Mouse (Mus musculus): Measurements from ENCODE around the gene Olfml2b.

Gene Olfml2b

GRCm38 (mm10) chr1:170695326-170695725 lies 51.0 kb downstream of the Olfml2b start:
- DNase-seq (ENCODE audit: low spot score): no peak

GRCm38 (mm10) chr1:170696996-170697395 lies 52.7 kb downstream of the Olfml2b start:
- DNase-seq (ENCODE audit: low spot score): no peak

DNA sequence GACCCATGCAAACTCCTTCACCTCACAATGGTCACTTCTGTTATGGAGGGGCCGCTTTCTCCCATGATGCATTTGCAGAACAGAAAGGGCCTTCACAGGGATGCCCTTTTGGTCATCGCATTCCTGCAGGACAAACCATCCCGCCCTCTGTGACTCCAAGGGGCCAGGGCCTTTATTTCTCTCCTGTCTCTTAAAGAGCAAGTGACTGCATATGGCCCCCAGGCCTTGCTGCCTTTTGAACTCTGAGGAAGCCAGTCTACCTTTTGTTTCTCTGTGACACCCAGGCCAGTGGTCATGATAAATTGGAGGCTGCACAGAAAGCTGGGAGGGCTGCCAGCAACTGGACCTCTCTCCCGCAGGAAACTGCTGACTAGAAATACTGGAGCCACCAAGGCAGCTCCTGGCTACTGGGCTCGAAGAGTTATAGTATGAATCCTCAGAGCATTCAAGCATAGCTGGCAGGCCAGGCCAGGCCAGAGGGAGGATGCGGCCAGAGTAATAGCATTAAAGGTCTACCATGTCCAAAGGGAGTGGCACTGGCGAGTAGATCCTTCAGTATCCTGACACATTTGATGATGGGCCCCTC lies 53.5 kb downstream of the Olfml2b start:
- DNase-seq (ENCODE audit: low spot score): no peak

GRCm38 (mm10) chr1:170698771-170699170 lies 54.4 kb downstream of the Olfml2b start:
- no peak for DNase-seq (ENCODE audit: low spot score)

DNA sequence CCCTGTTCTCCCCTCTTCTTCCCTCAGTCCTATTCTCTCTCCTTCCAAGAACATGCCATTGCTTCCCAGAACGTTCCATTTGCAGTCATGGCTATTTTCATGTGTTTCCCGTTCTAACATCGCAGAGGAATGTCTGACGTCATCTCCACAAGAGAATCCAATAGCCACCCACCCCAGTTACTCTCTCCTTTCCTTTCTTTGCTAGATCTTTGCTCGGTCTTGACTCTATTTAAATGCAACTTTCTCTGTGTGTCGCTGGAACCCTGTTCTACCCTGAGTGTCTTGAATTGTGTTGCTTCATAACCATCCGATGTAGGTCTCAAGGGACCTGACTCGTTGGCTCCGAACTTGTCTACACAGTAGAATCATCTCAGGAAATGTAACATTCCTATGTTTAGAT lies 55.2 kb downstream of the Olfml2b start:
- no peak for DNase-seq (ENCODE audit: low spot score)

DNA sequence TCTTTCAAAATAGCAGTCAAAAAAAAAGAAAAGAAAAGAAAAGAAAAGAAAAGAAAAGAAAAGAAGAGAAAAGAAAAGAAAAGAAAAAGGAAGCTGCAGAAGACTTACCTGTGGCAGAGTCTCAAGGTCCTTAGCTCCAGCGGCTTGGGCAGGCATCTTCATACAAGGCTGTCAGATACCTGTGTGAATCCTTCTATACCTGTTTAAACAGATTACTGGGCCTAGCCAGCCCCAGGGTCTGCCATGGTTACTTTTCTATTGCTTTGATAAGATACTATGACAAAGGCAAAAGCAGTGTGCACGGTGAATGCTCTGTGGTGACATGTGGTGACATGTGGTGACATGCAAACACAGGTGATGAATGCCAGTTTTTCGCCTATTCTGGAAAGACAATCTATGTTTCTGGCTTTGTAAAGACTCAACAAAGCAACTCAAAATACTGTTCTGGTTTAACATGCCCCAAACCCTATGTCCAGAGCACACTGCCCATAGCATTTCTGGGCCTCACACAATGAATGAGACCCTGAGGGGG lies 56.2 kb downstream of the Olfml2b start:
- no peak for DNase-seq (ENCODE audit: low spot score)

DNA sequence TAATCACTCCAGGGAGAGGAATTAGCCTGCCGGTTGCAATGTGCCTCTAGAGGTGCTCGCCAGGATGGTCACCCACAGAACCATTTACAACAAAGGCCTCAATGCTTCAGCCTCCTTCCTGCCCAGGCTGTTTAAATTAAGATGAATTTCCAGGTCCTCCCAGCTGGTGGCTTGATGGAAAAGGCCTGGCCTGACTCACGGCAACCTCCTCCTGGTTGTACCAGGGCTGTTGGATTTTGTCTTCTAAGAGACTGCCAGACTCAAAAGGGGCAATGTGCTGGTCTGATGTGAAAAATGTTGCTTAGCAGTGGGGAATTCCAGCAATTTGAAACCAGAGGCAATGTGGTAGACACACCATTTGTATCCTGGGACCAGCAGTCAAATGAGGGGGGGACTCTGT lies 56.8 kb downstream of the Olfml2b start:
- no peak for DNase-seq (ENCODE audit: low spot score)

DNA sequence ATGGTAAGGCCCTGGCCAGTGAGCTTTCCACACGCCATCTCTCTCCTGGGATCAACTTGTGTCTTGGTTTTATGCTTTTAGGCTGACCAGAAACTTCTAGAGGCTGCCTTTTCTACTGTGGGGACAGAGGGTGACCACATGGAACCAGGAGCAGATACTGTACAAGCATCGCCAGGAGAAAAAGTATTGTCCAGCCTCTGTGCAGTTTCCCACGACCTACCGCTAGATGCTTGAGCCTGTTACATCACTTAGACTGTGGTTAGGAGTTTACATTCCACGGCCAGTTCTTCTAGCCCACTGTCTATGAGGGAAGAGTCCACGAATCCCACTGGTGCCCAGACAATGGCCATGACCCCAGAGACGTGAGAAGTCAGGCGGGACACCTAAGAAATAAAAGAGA lies 57.2 kb downstream of the Olfml2b start:
- DNase-seq (ENCODE audit: low spot score): no peak

- DNase-seq (ENCODE audit: low spot score): no peak
Measured at GRCm38 (mm10) chr1:170702263-170702662, 57.9 kb downstream of the Olfml2b start.

- no peak for DNase-seq (ENCODE audit: low spot score)
Measured at GRCm38 (mm10) chr1:170702958-170703357, 58.6 kb downstream of the Olfml2b start.

- DNase-seq (ENCODE audit: low spot score): no peak
Measured at GRCm38 (mm10) chr1:170704103-170704502, 59.8 kb downstream of the Olfml2b start.

GRCm38 (mm10) chr1:170704911-170705594 lies 60.7 kb downstream of the Olfml2b start:
- no peak for DNase-seq (ENCODE audit: low spot score)

GRCm38 (mm10) chr1:170706046-170706445 lies 61.7 kb downstream of the Olfml2b start:
- no peak for DNase-seq (ENCODE audit: low spot score)

DNA sequence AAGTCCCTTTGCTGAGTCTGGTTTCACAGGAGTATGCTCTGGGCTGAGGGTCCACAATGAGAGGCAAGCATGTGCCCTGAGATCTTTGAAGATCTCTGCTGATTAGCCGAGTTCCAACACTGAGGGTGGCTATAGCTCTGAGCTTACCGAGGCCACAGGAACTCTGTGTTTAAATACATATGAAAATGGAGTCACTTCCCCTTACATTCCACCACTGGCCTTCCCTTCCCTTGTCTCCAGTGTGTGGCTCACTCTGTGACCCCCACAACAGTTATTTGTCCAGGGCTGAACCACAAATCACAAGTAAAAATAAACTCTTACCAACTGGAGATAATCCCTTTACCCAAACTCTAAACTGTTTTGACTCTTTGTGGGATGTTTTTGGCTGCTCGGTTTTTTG lies 64.7 kb downstream of the Olfml2b start:
- DNase-seq (ENCODE audit: low spot score): no peak

- DNase-seq (ENCODE audit: low spot score): no peak
Measured at GRCm38 (mm10) chr1:170709481-170709880, 65.1 kb downstream of the Olfml2b start.

- DNase-seq (ENCODE audit: low spot score): no peak
Measured at GRCm38 (mm10) chr1:170709969-170710368, 65.6 kb downstream of the Olfml2b start.

DNA sequence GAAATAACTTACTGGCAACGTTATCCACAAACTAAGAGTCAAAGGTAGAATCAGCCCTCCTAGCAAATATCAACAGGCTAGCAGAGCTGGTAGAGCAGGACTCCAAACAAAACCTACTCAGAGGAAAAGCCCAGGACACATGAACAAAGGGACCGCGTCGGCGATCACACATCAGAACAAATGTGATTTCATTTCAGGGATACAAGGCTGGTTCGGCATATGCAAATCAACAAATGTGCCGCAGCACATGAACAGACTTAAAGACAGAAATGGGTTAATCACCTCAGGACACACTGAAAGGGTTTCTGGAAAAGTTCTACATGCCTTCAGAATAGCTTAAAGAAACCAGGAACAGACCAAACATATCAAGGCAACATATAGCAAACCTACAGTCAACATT lies 67.4 kb downstream of the Olfml2b start:
- DNase-seq (ENCODE audit: low spot score): no peak

DNA sequence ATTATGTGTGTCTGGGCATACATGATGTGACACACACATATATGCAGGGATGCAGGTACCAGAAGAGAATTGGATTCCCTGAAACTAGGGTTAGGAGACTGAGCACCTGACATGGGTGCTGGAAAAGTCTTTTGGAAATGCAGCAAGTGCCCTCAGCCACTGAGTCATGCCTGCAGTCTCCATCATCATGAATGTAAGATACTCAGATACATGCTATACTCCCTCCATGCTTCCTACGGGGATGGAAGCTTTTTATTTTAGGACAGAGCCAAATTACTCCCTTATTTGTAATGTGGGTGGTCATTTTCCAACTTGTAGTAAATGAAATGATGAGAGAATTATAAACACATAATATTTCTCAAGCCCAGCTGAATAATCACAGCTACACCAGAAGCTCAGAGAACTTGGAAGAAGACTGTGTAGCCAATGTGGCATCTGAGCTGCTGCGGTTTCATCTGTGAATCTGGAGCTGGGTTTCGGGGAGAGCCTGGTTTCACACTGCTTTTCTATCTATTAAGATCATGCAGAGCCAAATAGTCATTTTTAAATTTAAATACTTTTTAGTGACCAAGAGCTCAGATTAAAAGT lies 73.0 kb downstream of the Olfml2b start:
- no peak for DNase-seq (ENCODE audit: low spot score)

DNA sequence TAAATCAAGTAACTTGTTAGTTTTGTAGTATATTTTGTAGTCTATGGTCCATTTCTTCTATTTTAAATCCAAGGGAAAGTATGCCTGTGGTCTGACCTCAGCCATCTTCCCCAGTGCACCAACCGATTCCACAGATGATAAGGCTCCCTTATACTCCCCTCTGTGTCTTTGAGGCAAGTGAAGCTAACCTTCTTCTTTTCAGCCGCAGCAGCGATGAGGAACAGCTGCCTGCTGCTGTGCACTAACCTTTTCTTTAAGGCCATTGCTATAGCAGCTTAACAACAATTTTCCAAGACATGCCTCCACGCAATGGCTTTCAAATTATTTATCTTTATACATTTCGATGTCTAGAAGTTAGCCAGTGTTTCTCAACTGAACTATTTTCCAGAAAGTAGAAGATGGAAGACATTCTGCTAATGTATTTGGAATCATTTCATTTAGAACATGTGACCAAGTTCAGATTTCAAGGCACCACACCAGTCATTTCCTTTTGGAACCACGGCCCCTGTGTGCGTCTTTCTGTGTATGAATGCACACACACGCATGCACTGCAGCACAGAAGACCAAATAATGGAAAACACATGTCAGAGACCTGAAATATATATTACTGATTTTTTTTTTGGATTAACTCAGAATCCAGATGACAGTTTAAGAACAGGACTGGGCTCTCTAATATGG lies 73.9 kb downstream of the Olfml2b start:
- no peak for DNase-seq (ENCODE audit: low spot score)

GRCm38 (mm10) chr1:170721560-170721959 lies 77.2 kb downstream of the Olfml2b start:
- DNase-seq (ENCODE audit: low spot score): no peak

- no peak for DNase-seq (ENCODE audit: low spot score)
Measured at GRCm38 (mm10) chr1:170728524-170728923, 84.2 kb downstream of the Olfml2b start.

GRCm38 (mm10) chr1:170729267-170729962 lies 85.1 kb downstream of the Olfml2b start:
- no peak for DNase-seq (ENCODE audit: low spot score)
